Mouse (Mus musculus): Measurements from ENCODE around the gene Nhej1. TPM values are rescaled to one million over a fixed set of nuclear protein-coding genes. Genes with fewer than 3 reads are reported as not detected.
A peak's percentile ranks its signal among the peaks of the same experiment; 100 is the strongest.

Gene Nhej1
- polyA plus RNA-seq, 1 experiment from 2014 or later: 3.5 TPM

- Histone ChIP-seq H3K4me3 (ENCODE audit: low read depth, low read length) (peak overlapping the region; percentile 41), H3K4me2 (ENCODE audit: low read depth, low read length) (peak overlapping the region; percentile 76), H3K9me3 (ENCODE audit: low read length) (no peaks in the 10 kb centered on the region), H3K9ac (replicated peaks) (peak overlapping the region; percentile 30; the same call in 1 of the 2 replicates), H3K36me3 (replicated peaks; ENCODE audit: insufficient read depth, low read length) (peaks cover 3% of the 10 kb centered on the region; the same call in 1 of the 2 replicates), H3K4me1 (ENCODE audit: insufficient read depth) (peaks cover 6% of the 10 kb centered on the region; the same call in 1 of the 2 replicates), H3K27ac (ENCODE audit: low read depth) (no peak overlapping the region), H3K27me3 (ENCODE audit: insufficient read depth, low read length) (peaks cover 64% of the 10 kb centered on the region)
- 4% methylated on average over 20 of the region's 20 CpGs for WGBS (ENCODE audit: insufficient replicate concordance)
- ATAC-seq (peak; percentile 69), DNase-seq (peak; percentile 75)
- TF ChIP-seq CTCF (IDR thresholded peaks at IDR 0.05; ENCODE audit: low read depth) (peak; percentile 86), EP300 (IDR thresholded peaks at IDR 0.05; ENCODE audit: low read depth) (no peak)
Measured at GRCm38 (mm10) chr1:74948784-74949665, 176.0 kb downstream of the Nhej1 start.

GRCm38 (mm10) chr1:74947986-74948670 lies 176.9 kb downstream of the Nhej1 start:
- Histone ChIP-seq H3K9me3 (ENCODE audit: low read length) (no peaks in the 10 kb centered on the region), H3K4me1 (ENCODE audit: insufficient read depth) (peaks cover 6% of the 10 kb centered on the region; the same call in 1 of the 2 replicates), H3K4me3 (ENCODE audit: low read depth, low read length) (peak overlapping the region; percentile 28; the same call in 1 of the 2 replicates), H3K27ac (ENCODE audit: low read depth) (no peak overlapping the region), H3K36me3 (replicated peaks; ENCODE audit: insufficient read depth, low read length) (peaks cover 3% of the 10 kb centered on the region; the same call in 1 of the 2 replicates), H3K4me2 (ENCODE audit: low read depth, low read length) (peak overlapping the region; percentile 47), H3K9ac (replicated peaks) (no peak overlapping the region), H3K27me3 (ENCODE audit: insufficient read depth, low read length) (peaks cover 58% of the 10 kb centered on the region)
- ATAC-seq: no peak
- DNase-seq: no peak
- WGBS (ENCODE audit: insufficient replicate concordance): 12% methylated on average over 41 of the region's 41 CpGs
- TF ChIP-seq CTCF (IDR thresholded peaks at IDR 0.05; ENCODE audit: low read depth) (no peak), EP300 (IDR thresholded peaks at IDR 0.05; ENCODE audit: low read depth) (no peak)

- no peak overlapping the region for H3K4me3 ChIP-seq (ENCODE audit: low read depth, low read length)
- no peak overlapping the region for H3K27ac ChIP-seq (ENCODE audit: low read depth)
- H3K36me3 ChIP-seq (replicated peaks; ENCODE audit: insufficient read depth, low read length): peaks cover 3% of the 10 kb centered on the region; the same call in 1 of the 2 replicates
- H3K9ac ChIP-seq (replicated peaks): no peak overlapping the region
- no peak overlapping the region for H3K4me2 ChIP-seq (ENCODE audit: low read depth, low read length)
- TF ChIP-seq CTCF (IDR thresholded peaks at IDR 0.05; ENCODE audit: low read depth): no peak
- TF ChIP-seq EP300 (IDR thresholded peaks at IDR 0.05; ENCODE audit: low read depth): no peak
- H3K4me1 ChIP-seq (ENCODE audit: insufficient read depth): no peaks in the 10 kb centered on the region
- ATAC-seq (no peak), DNase-seq (no peak)
- H3K9me3 ChIP-seq (ENCODE audit: low read length): no peaks in the 10 kb centered on the region
- WGBS (ENCODE audit: insufficient replicate concordance): 48% methylated on average over 12 of the region's 12 CpGs
- H3K27me3 ChIP-seq (ENCODE audit: insufficient read depth, low read length): peaks cover 4% of the 10 kb centered on the region; the same call in 1 of the 2 replicates
Measured at GRCm38 (mm10) chr1:74941651-74942360, 183.2 kb downstream of the Nhej1 start.

GRCm38 (mm10) chr1:74939762-74940161 lies 185.2 kb downstream of the Nhej1 start:
- no peak overlapping the region for H3K9ac ChIP-seq (replicated peaks)
- H3K27ac ChIP-seq (ENCODE audit: low read depth): no peak overlapping the region
- H3K27me3 ChIP-seq (ENCODE audit: insufficient read depth, low read length): peaks cover 3% of the 10 kb centered on the region; the same call in 1 of the 2 replicates
- no peak for ATAC-seq
- no peaks in the 10 kb centered on the region for H3K36me3 ChIP-seq (replicated peaks; ENCODE audit: insufficient read depth, low read length)
- 4% methylated on average over 3 of the region's 3 CpGs for WGBS (ENCODE audit: insufficient replicate concordance)
- H3K4me3 ChIP-seq (ENCODE audit: low read depth, low read length): no peak overlapping the region
- H3K4me2 ChIP-seq (ENCODE audit: low read depth, low read length): no peak overlapping the region
- TF ChIP-seq EP300 (IDR thresholded peaks at IDR 0.05; ENCODE audit: low read depth) (no peak), CTCF (IDR thresholded peaks at IDR 0.05; ENCODE audit: low read depth) (no peak)
- no peaks in the 10 kb centered on the region for H3K4me1 ChIP-seq (ENCODE audit: insufficient read depth)
- DNase-seq: no peak
- H3K9me3 ChIP-seq (ENCODE audit: low read length): no peaks in the 10 kb centered on the region

GRCm38 (mm10) chr1:74936221-74936830 lies 188.7 kb downstream of the Nhej1 start:
- DNase-seq (no peak), ATAC-seq (no peak)
- TF ChIP-seq CTCF (IDR thresholded peaks at IDR 0.05; ENCODE audit: low read depth): no peak
- H3K9ac ChIP-seq (replicated peaks): no peak overlapping the region
- no peak overlapping the region for H3K4me3 ChIP-seq (ENCODE audit: low read depth, low read length)
- no peak overlapping the region for H3K27ac ChIP-seq (ENCODE audit: low read depth)
- no peaks in the 10 kb centered on the region for H3K36me3 ChIP-seq (replicated peaks; ENCODE audit: insufficient read depth, low read length)
- H3K9me3 ChIP-seq (ENCODE audit: low read length): no peaks in the 10 kb centered on the region
- H3K4me1 ChIP-seq (ENCODE audit: insufficient read depth): no peaks in the 10 kb centered on the region
- H3K4me2 ChIP-seq (ENCODE audit: low read depth, low read length): no peak overlapping the region
- 47% methylated on average over 12 of the region's 12 CpGs for WGBS (ENCODE audit: insufficient replicate concordance)
- peaks cover 5% of the 10 kb centered on the region; the same call in 1 of the 2 replicates for H3K27me3 ChIP-seq (ENCODE audit: insufficient read depth, low read length)

All from liver, postnatal 0 days (tissue).